Mouse (Mus musculus) adrenal gland, postnatal 25 days (tissue): ENCODE results near the gene Htr5a. TPM values are rescaled to one million over a fixed set of nuclear protein-coding genes. Genes with fewer than 3 reads are reported as not detected.

Source experiments
- DNase-seq: peaks from one replicate; pipeline ENCODE4 v3.0.0; 2021; ENCODE audit warnings: mixed read lengths
- total RNA-seq: library from RNA; stranded (reverse); gene quantifications from 2 replicates; pipeline ENCODE4 v1.2.3, GENCODE M21; 2021

The Htr5a gene
- total RNA-seq, 1 experiment from 2014 or later: 0.06 TPM

- DNase-seq: no peak
Measured at GRCm38 (mm10) chr5:27881261-27881660, 39.3 kb downstream of the Htr5a start.

DNA sequence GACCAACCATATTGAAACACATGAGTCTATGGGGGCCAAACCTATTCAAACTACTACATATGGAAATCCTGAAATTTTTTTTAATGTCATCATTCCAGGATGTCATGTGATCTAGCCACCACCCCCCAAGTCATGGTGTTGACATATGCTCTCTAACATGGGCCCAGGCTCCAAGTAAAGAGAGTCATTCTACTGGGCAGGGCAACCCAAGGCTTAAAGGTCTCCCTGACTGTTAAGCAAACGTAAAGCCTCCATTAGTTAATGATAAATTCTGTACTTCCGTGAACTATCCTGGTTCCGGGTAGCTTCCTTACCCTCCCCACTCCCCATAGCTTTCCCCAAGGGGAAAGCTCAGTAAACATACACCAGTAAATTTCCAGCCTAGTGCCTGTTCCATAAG lies 46.1 kb downstream of the Htr5a start:
- DNase-seq: no peak

DNA sequence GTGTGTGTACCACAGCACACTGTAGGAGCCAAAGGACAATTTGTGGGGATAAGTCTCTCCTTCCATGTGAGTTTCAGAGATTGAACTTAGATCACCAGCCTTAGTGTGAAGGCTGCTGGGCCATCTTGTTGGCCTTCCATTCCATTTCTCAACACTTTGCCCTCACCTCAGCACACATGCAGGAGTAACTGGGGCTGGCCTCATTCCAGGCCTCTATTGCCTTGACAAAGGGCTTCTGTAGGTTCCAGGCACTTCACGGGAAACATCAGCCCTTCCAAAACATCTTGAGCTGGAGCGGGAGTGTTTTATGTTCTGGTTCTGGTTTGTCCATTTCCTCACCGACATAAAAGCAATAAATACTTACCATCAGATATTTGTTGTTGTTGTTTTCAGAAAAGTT lies 54.0 kb downstream of the Htr5a start:
- DNase-seq: no peak

- no peak for DNase-seq
Measured at GRCm38 (mm10) chr5:27899756-27900155, 57.8 kb downstream of the Htr5a start.

DNA sequence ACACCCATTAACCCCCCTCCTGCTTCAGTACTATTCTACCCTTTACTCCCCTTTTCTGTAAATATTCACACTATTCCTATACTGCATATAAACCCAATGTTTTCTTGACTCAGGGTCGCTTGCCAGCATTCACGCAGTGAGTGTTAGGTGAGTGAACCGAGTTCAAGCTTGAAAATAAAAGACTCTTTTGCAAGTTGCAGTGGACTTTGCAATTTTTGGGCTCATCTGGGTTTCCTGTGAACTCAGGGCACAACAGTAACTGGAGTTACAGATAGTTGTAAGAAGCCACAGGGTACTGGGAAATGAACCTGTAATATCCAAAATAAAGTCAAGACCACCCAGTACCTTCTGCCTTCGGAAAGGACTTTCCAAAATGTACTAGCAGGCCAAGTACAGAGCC lies 58.2 kb downstream of the Htr5a start:
- no peak for DNase-seq

Other genes starting within 250 kb of the Htr5a start
- 32.5 and 37.7 TPM in 2 replicates for gene Paxip1, start 50.5 kb upstream of the Htr5a start, total RNA-seq
- gene Insig1, start 229.2 kb downstream of the Htr5a start, total RNA-seq: 164 and 170 TPM in 2 replicates